Mouse (Mus musculus): ENCODE results near the gene Jtb. TPM values are rescaled to one million over a fixed set of nuclear protein-coding genes. Genes with fewer than 3 reads are reported as not detected.

Jtb gene
- polyA plus RNA-seq, 1 experiment from 2014 or later = 103 TPM

- WGBS = 27% methylated on average over 16 of the region's 16 CpGs
These were observed 34.7 kb downstream of the Jtb start for GRCm38 (mm10) chr3:90265932-90266741.

GRCm38 (mm10) chr3:90266901-90267775 is 35.7 kb downstream of the Jtb start:
- Histone ChIP-seq H3K27ac (replicated peaks; ENCODE audit: low read depth, low read length) (no peak overlapping the region), H3K9ac (replicated peaks; ENCODE audit: low read length) (no peak overlapping the region; the same call in 1 of the 2 replicates), H3K36me3 (replicated peaks; ENCODE audit: control insufficient read depth, insufficient read depth, low read depth, low read length) (peaks cover 4% of the 10 kb centered on the region; the same call in 1 of the 2 replicates), H3K4me1 (ENCODE audit: control insufficient read depth, insufficient read depth, low read length) (no peaks in the 10 kb centered on the region; the same call in 1 of the 2 replicates), H3K4me3 (ENCODE audit: low read depth, low read length) (no peak overlapping the region), H3K9me3 (replicated peaks; ENCODE audit: control insufficient read depth, low read length) (no peaks in the 10 kb centered on the region), H3K4me2 (ENCODE audit: low read depth, low read length) (no peak overlapping the region), H3K27me3 (ENCODE audit: control insufficient read depth, insufficient read depth, low read length) (no peaks in the 10 kb centered on the region)
- DNase-seq (ENCODE audit: low spot score) (no peak), ATAC-seq (replicated peaks; ENCODE audit: insufficient number of reproducible peaks, low FRiP score, low TSS enrichment, low read depth) (no peak)
- 93% methylated on average over 20 of the region's 20 CpGs for WGBS

More at GRCm38 (mm10) chr3:90265932-90266741, 34.7 kb downstream of the Jtb start:
- Histone ChIP-seq H3K9me3 (replicated peaks; ENCODE audit: control insufficient read depth, low read length) (no peaks in the 10 kb centered on the region), H3K4me3 (ENCODE audit: low read depth, low read length) (peak overlapping the region; percentile 70), H3K27me3 (ENCODE audit: control insufficient read depth, insufficient read depth, low read length) (no peaks in the 10 kb centered on the region), H3K9ac (replicated peaks; ENCODE audit: low read length) (peak overlapping the region; percentile 90), H3K4me2 (ENCODE audit: low read depth, low read length) (peak overlapping the region; percentile 88), H3K36me3 (replicated peaks; ENCODE audit: control insufficient read depth, insufficient read depth, low read depth, low read length) (peaks cover 4% of the 10 kb centered on the region; the same call in 1 of the 2 replicates), H3K27ac (replicated peaks; ENCODE audit: low read depth, low read length) (peak overlapping the region; percentile 94), H3K4me1 (ENCODE audit: control insufficient read depth, insufficient read depth, low read length) (no peaks in the 10 kb centered on the region; the same call in 1 of the 2 replicates)
- DNase-seq (ENCODE audit: low spot score) = no peak
- peak; percentile 38 for ATAC-seq (replicated peaks; ENCODE audit: insufficient number of reproducible peaks, low FRiP score, low TSS enrichment, low read depth)

- no peak for DNase-seq (ENCODE audit: low spot score)
- no peak overlapping the region for H3K4me2 ChIP-seq (ENCODE audit: low read depth, low read length)
- ATAC-seq (replicated peaks; ENCODE audit: insufficient number of reproducible peaks, low FRiP score, low TSS enrichment, low read depth) = no peak
- WGBS = 94% methylated on average over 11 of the region's 11 CpGs
- no peaks in the 10 kb centered on the region for H3K9me3 ChIP-seq (replicated peaks; ENCODE audit: control insufficient read depth, low read length)
- no peak overlapping the region for H3K27ac ChIP-seq (replicated peaks; ENCODE audit: low read depth, low read length)
- H3K27me3 ChIP-seq (ENCODE audit: control insufficient read depth, insufficient read depth, low read length) = no peaks in the 10 kb centered on the region
- no peaks in the 10 kb centered on the region; the same call in 1 of the 2 replicates for H3K4me1 ChIP-seq (ENCODE audit: control insufficient read depth, insufficient read depth, low read length)
- H3K9ac ChIP-seq (replicated peaks; ENCODE audit: low read length) = no peak overlapping the region
- no peak overlapping the region for H3K4me3 ChIP-seq (ENCODE audit: low read depth, low read length)
- H3K36me3 ChIP-seq (replicated peaks; ENCODE audit: control insufficient read depth, insufficient read depth, low read depth, low read length) = peaks cover 5% of the 10 kb centered on the region
These were observed 36.8 kb downstream of the Jtb start for GRCm38 (mm10) chr3:90268190-90268589.

- no peaks in the 10 kb centered on the region for H3K9me3 ChIP-seq (replicated peaks; ENCODE audit: control insufficient read depth, low read length)
- no peak overlapping the region for H3K4me2 ChIP-seq (ENCODE audit: low read depth, low read length)
- ATAC-seq (replicated peaks; ENCODE audit: insufficient number of reproducible peaks, low FRiP score, low TSS enrichment, low read depth) (no peak), DNase-seq (ENCODE audit: low spot score) (no peak)
- H3K9ac ChIP-seq (replicated peaks; ENCODE audit: low read length) = no peak overlapping the region
- no peaks in the 10 kb centered on the region; the same call in 1 of the 2 replicates for H3K4me1 ChIP-seq (ENCODE audit: control insufficient read depth, insufficient read depth, low read length)
- WGBS = 87% methylated on average over 16 of the region's 16 CpGs
- H3K27me3 ChIP-seq (ENCODE audit: control insufficient read depth, insufficient read depth, low read length) = no peaks in the 10 kb centered on the region
- H3K27ac ChIP-seq (replicated peaks; ENCODE audit: low read depth, low read length) = no peak overlapping the region
- H3K36me3 ChIP-seq (replicated peaks; ENCODE audit: control insufficient read depth, insufficient read depth, low read depth, low read length) = peaks cover 2% of the 10 kb centered on the region; the same call in 1 of the 2 replicates
- no peak overlapping the region for H3K4me3 ChIP-seq (ENCODE audit: low read depth, low read length)
These were observed 37.6 kb downstream of the Jtb start for GRCm38 (mm10) chr3:90268971-90269370.

- no peak overlapping the region for H3K27ac ChIP-seq (replicated peaks; ENCODE audit: low read depth, low read length)
- H3K36me3 ChIP-seq (replicated peaks; ENCODE audit: control insufficient read depth, insufficient read depth, low read depth, low read length) = peaks cover 2% of the 10 kb centered on the region; the same call in 1 of the 2 replicates
- no peaks in the 10 kb centered on the region for H3K9me3 ChIP-seq (replicated peaks; ENCODE audit: control insufficient read depth, low read length)
- no peak overlapping the region for H3K9ac ChIP-seq (replicated peaks; ENCODE audit: low read length)
- DNase-seq (ENCODE audit: low spot score) = no peak
- H3K4me2 ChIP-seq (ENCODE audit: low read depth, low read length) = no peak overlapping the region
- WGBS = 91% methylated on average over 8 of the region's 8 CpGs
- no peaks in the 10 kb centered on the region; the same call in 1 of the 2 replicates for H3K4me1 ChIP-seq (ENCODE audit: control insufficient read depth, insufficient read depth, low read length)
- H3K4me3 ChIP-seq (ENCODE audit: low read depth, low read length) = no peak overlapping the region
- no peaks in the 10 kb centered on the region for H3K27me3 ChIP-seq (ENCODE audit: control insufficient read depth, insufficient read depth, low read length)
- ATAC-seq (replicated peaks; ENCODE audit: insufficient number of reproducible peaks, low FRiP score, low TSS enrichment, low read depth) = no peak
These were observed 39.4 kb downstream of the Jtb start for GRCm38 (mm10) chr3:90270784-90271183.

GRCm38 (mm10) chr3:90272170-90272569 is 40.8 kb downstream of the Jtb start:
- Histone ChIP-seq H3K27ac (replicated peaks; ENCODE audit: low read depth, low read length) (no peak overlapping the region), H3K9ac (replicated peaks; ENCODE audit: low read length) (no peak overlapping the region), H3K4me3 (ENCODE audit: low read depth, low read length) (no peak overlapping the region), H3K4me2 (ENCODE audit: low read depth, low read length) (no peak overlapping the region), H3K36me3 (replicated peaks; ENCODE audit: control insufficient read depth, insufficient read depth, low read depth, low read length) (peaks cover 2% of the 10 kb centered on the region), H3K27me3 (ENCODE audit: control insufficient read depth, insufficient read depth, low read length) (no peaks in the 10 kb centered on the region), H3K9me3 (replicated peaks; ENCODE audit: control insufficient read depth, low read length) (no peaks in the 10 kb centered on the region), H3K4me1 (ENCODE audit: control insufficient read depth, insufficient read depth, low read length) (no peaks in the 10 kb centered on the region)
- ATAC-seq (replicated peaks; ENCODE audit: insufficient number of reproducible peaks, low FRiP score, low TSS enrichment, low read depth) = no peak
- no peak for DNase-seq (ENCODE audit: low spot score)
- 65% methylated on average over 9 of the region's 9 CpGs for WGBS

GRCm38 (mm10) chr3:90273855-90274254 is 42.5 kb downstream of the Jtb start:
- no peak overlapping the region for H3K4me3 ChIP-seq (ENCODE audit: low read depth, low read length)
- DNase-seq (ENCODE audit: low spot score) = no peak
- WGBS = 92% methylated on average over 22 of the region's 22 CpGs

More at GRCm38 (mm10) chr3:90273855-90274254, 42.5 kb downstream of the Jtb start:
- Histone ChIP-seq H3K9me3 (replicated peaks; ENCODE audit: control insufficient read depth, low read length) (no peaks in the 10 kb centered on the region), H3K27me3 (ENCODE audit: control insufficient read depth, insufficient read depth, low read length) (no peaks in the 10 kb centered on the region), H3K9ac (replicated peaks; ENCODE audit: low read length) (no peak overlapping the region), H3K27ac (replicated peaks; ENCODE audit: low read depth, low read length) (no peak overlapping the region), H3K36me3 (replicated peaks; ENCODE audit: control insufficient read depth, insufficient read depth, low read depth, low read length) (peaks cover 2% of the 10 kb centered on the region), H3K4me2 (ENCODE audit: low read depth, low read length) (no peak overlapping the region), H3K4me1 (ENCODE audit: control insufficient read depth, insufficient read depth, low read length) (no peaks in the 10 kb centered on the region)
- no peak for ATAC-seq (replicated peaks; ENCODE audit: insufficient number of reproducible peaks, low FRiP score, low TSS enrichment, low read depth)

All from embryonic facial prominence, embryonic 11.5 days (tissue).